Mouse (Mus musculus): Measurements from ENCODE around the gene Snrnp48. TPM values are rescaled to one million over a fixed set of nuclear protein-coding genes. Genes with fewer than 3 reads are reported as not detected.

Gene Snrnp48
- polyA plus RNA-seq (2012; rRNA removed): 39.3 and 40.3 TPM in 2 replicates

DNA sequence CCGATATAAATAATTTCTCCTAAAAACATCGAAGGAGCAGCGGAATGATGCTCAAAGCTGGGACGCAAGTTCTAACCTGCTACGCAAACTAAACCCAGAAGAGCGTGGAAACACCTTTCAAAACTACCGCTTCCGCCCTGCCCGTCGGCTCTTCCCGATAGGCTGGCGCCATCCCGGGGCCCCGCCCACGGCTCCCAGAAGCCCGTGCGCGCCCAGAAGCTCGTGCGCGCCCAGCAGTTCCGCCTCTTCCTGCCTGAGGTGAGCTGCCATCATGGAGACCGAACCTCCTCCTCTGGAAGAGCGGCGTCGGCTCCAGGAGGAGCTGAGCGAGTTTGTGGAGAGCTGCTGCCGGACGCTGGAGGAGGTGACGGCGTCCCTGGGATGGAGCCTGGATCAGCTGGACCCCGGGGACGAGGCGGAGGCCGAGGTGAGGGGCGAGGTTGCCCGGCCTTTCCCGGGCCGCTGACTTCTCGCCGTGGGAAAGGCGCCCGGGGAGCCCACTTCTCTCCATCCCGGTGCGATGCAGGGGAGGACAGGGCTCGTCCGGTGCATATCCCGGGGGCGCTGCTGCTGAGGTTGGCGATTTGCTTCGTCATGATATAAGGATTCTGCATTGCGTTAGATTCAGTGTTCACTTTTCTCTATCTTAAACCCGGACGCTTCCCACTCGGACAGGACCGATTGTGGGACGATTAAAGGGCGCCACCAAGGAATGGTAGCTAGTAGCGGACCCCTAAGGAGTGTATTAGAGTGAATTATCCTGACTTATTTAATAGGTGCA, at the start of gene Snrnp48:
Snrnp48 (plus strand) TSS at position 237 of the 781 bp plus-strand sequence.

Other genes with a start within 250 kb of the Snrnp48 start
- 6.2 and 7.7 TPM in 2 replicates for gene Ssr1, start 210.7 kb upstream of the Snrnp48 start, polyA plus RNA-seq (2012; rRNA removed)
- gene Riok1, start 167.9 kb upstream of the Snrnp48 start, polyA plus RNA-seq (2012; rRNA removed): 14.7 and 17.0 TPM in 2 replicates
- gene Cage1, start 167.9 kb upstream of the Snrnp48 start, polyA plus RNA-seq (2012; rRNA removed): 0.17 and 0.28 TPM in 2 replicates
- gene Dsp, start 53.6 kb upstream of the Snrnp48 start, polyA plus RNA-seq (2012; rRNA removed): 7.4 and 7.8 TPM in 2 replicates
- gene Bmp6, start 140.2 kb downstream of the Snrnp48 start, polyA plus RNA-seq (2012; rRNA removed): 29.3 and 33.5 TPM in 2 replicates